Mouse (Mus musculus): ENCODE data around the gene Itsn1.

DNA sequence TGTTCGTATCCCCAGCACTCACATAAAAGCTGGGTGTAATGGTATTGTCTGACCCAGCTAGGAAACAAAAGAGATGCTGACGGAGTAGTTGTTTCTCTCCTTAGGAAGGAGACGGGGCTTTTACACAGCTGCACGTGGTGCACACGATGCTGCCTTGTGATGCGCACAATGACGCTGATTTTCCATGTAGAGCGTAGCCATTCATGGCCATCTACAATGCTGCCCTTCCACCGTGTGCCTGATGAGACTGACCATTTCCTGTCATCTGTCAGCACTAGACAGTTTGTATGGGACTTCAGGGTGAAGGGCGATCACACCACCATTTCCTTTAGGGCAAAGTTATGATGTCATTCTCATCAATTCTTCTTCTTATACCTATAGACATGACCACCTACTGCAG, 239.6 kb downstream of the Itsn1 start:
- no peak for TF ChIP-seq USF1 (IDR thresholded peaks at IDR 0.05; ENCODE audit: low read depth)
- no peak for TF ChIP-seq CTCF (IDR thresholded peaks at IDR 0.05; ENCODE audit: control insufficient read depth, insufficient read depth, insufficient read length)
- no peak for TF ChIP-seq MAX (IDR thresholded peaks at IDR 0.05)
